Comparison of ENCODE assay signal across 8 mouse cellular contexts in the genomic region with DNA sequence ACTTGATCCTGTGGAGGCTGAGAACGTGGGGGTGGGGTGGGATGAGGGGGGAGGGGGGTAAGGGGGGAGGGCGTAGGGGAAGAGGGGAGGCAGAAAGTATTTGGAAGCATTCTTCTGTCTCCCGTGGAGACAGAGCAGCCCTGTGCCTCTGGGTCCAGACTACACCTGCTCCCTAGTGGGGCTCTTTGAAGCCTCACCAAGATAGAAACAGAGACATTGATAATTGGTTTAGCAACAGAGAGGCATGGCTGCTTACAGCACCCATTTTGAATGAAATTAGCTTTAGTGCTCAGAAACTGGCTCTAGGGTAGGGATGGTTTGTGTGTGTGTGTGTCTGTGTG. TPM values are rescaled to one million over a fixed set of nuclear protein-coding genes. Genes with fewer than 3 reads are reported as not detected.
A peak's percentile ranks its signal among the peaks of the same experiment; 100 is the strongest.
DNase-seq lines count a peak whose midpoint lies in the region; ATAC-seq lines count a peak whose summit lies in the region.

No protein-coding gene starts in this region.

- H3K4me1 ChIP-seq in kidney, embryonic 16.5 days (ENCODE audit: insufficient read depth, low read length): peaks cover 47% of the 10 kb centered on the region
- peaks cover 67% of the 10 kb centered on the region for H3K4me1 ChIP-seq in embryonic facial prominence, embryonic 10.5 days
- peaks cover 30% of the 10 kb centered on the region for H3K4me1 ChIP-seq in hindbrain, embryonic 14.5 days (replicated peaks; ENCODE audit: control insufficient read depth, insufficient read depth, low read length)
- H3K4me1 ChIP-seq in midbrain, embryonic 16.5 days (ENCODE audit: control insufficient read depth, insufficient read depth, low read length): peaks cover 18% of the 10 kb centered on the region

- H3K27ac ChIP-seq in kidney, embryonic 16.5 days (ENCODE audit: low read length): peak overlapping the region; percentile 68; the same call in 1 of the 2 replicates
- peak overlapping the region; percentile 84 for H3K27ac ChIP-seq in embryonic facial prominence, embryonic 10.5 days (replicated peaks)
- peak overlapping the region; percentile 57 for H3K27ac ChIP-seq in hindbrain, embryonic 14.5 days
- no peak overlapping the region for H3K27ac ChIP-seq in midbrain, embryonic 16.5 days (ENCODE audit: low read length)

- no peak for DNase-seq in kidney, postnatal 10 days
- no peak for DNase-seq in embryonic facial prominence, embryonic 10.5 days (ENCODE audit: low spot score)
- DNase-seq in hindbrain, embryonic 14.5 days (ENCODE audit: low spot score): no peak
- DNase-seq in cerebellum, postnatal 14 days: no peak
- no peak for DNase-seq in embryo, embryonic 10 days (ENCODE audit: low spot score)
- DNase-seq in lung, postnatal 36 days: no peak

- no peak overlapping the region for H3K4me3 ChIP-seq in kidney, embryonic 16.5 days (ENCODE audit: low read length)
- no peak overlapping the region for H3K4me3 ChIP-seq in embryonic facial prominence, embryonic 10.5 days
- no peak overlapping the region for H3K4me3 ChIP-seq in hindbrain, embryonic 14.5 days (replicated peaks; ENCODE audit: low read length)
- no peak overlapping the region for H3K4me3 ChIP-seq in midbrain, embryonic 16.5 days (ENCODE audit: low read depth, low read length)

- no peak overlapping the region for H3K9ac ChIP-seq in kidney, embryonic 16.5 days (replicated peaks; ENCODE audit: low read length)
- no peak overlapping the region for H3K9ac ChIP-seq in hindbrain, embryonic 14.5 days
- H3K9ac ChIP-seq in midbrain, embryonic 16.5 days (ENCODE audit: low read depth, low read length): no peak overlapping the region

- no peaks in the 10 kb centered on the region for H3K9me3 ChIP-seq in kidney, embryonic 16.5 days (ENCODE audit: low read length)
- H3K9me3 ChIP-seq in embryonic facial prominence, embryonic 10.5 days: no peaks in the 10 kb centered on the region
- no peaks in the 10 kb centered on the region for H3K9me3 ChIP-seq in hindbrain, embryonic 14.5 days (ENCODE audit: control insufficient read depth, low read length)
- H3K9me3 ChIP-seq in midbrain, embryonic 16.5 days (replicated peaks; ENCODE audit: control insufficient read depth, low read length, poor library complexity, severe bottlenecking): no peaks in the 10 kb centered on the region

- no peak overlapping the region for H3K4me2 ChIP-seq in kidney, embryonic 16.5 days (replicated peaks; ENCODE audit: low read depth, low read length)
- no peak overlapping the region for H3K4me2 ChIP-seq in hindbrain, embryonic 14.5 days (replicated peaks)
- no peak overlapping the region for H3K4me2 ChIP-seq in midbrain, embryonic 16.5 days (ENCODE audit: low read length)

- H3K27me3 ChIP-seq in kidney, embryonic 16.5 days (ENCODE audit: insufficient read depth, low read length): no peaks in the 10 kb centered on the region
- H3K27me3 ChIP-seq in embryonic facial prominence, embryonic 10.5 days (replicated peaks; ENCODE audit: low read depth, poor library complexity, severe bottlenecking): no peaks in the 10 kb centered on the region
- H3K27me3 ChIP-seq in hindbrain, embryonic 14.5 days (ENCODE audit: control insufficient read depth, insufficient read depth, low read length): no peaks in the 10 kb centered on the region
- H3K27me3 ChIP-seq in midbrain, embryonic 16.5 days (ENCODE audit: control insufficient read depth, insufficient read depth, low read depth, low read length): no peaks in the 10 kb centered on the region

- no peaks in the 10 kb centered on the region for H3K36me3 ChIP-seq in kidney, embryonic 16.5 days (ENCODE audit: insufficient read depth, low read length)
- H3K36me3 ChIP-seq in embryonic facial prominence, embryonic 10.5 days (replicated peaks): peaks cover 17% of the 10 kb centered on the region
- no peaks in the 10 kb centered on the region; the same call in 1 of the 2 replicates for H3K36me3 ChIP-seq in hindbrain, embryonic 14.5 days (replicated peaks; ENCODE audit: control insufficient read depth, insufficient read depth)
- H3K36me3 ChIP-seq in midbrain, embryonic 16.5 days (ENCODE audit: control insufficient read depth, insufficient read depth, low read length): no peaks in the 10 kb centered on the region

- WGBS in kidney, embryonic 16.5 days: 0% methylated on average over 2 of the region's 3 CpGs
- 1% methylated on average over 3 of the region's 3 CpGs for WGBS in embryonic facial prominence, embryonic 10.5 days
- 0% methylated on average over 2 of the region's 3 CpGs for WGBS in hindbrain, embryonic 14.5 days
- WGBS in midbrain, embryonic 16.5 days: 2% methylated on average over 3 of the region's 3 CpGs

- peak; percentile 9; the same call in 1 of the 2 replicates for ATAC-seq in kidney, embryonic 16.5 days (ENCODE audit: low FRiP score, low TSS enrichment)
- ATAC-seq in hindbrain, embryonic 14.5 days (ENCODE audit: low FRiP score): peak; percentile 41; the same call in 1 of the 2 replicates
- peak; percentile 44 for ATAC-seq in midbrain, embryonic 16.5 days

RNA-seq across cellular contexts. Expression of gene St6gal1, which starts 46.3 kb away (rescaled TPM):
- polyA plus RNA-seq in kidney, embryonic 16.5 days (2015; fragmentation: Nextera tagmentation; extraction: Ambion mirVana): 25.9 and 26.0 TPM in 2 replicates
- 27.3 and 28.9 TPM in 2 replicates for polyA plus RNA-seq in embryonic facial prominence, embryonic 10.5 days (2016; fragmentation: Nextera tagmentation; extraction: Ambion mirVana)
- polyA plus RNA-seq in hindbrain, embryonic 14.5 days (2014; fragmentation: Nextera tagmentation; extraction: Ambion mirVana): 29.6 and 30.6 TPM in 2 replicates
- polyA plus RNA-seq in midbrain, embryonic 16.5 days (2015; fragmentation: Nextera tagmentation; extraction: Ambion mirVana): 19.3 and 28.5 TPM in 2 replicates
